Mouse (Mus musculus): ENCODE measurements around the gene B020004J07Rik. TPM values are rescaled to one million over a fixed set of nuclear protein-coding genes. Genes with fewer than 3 reads are reported as not detected.
"Not testable (repeated sequence)": the region's sequence is repeated elsewhere in the genome, so short reads cannot be mapped to it uniquely, and the experiment has no call there.

Gene B020004J07Rik
- not detected in 2 replicates for polyA plus RNA-seq (2014; fragmentation: Nextera tagmentation; extraction: Ambion mirVana)

DNA sequence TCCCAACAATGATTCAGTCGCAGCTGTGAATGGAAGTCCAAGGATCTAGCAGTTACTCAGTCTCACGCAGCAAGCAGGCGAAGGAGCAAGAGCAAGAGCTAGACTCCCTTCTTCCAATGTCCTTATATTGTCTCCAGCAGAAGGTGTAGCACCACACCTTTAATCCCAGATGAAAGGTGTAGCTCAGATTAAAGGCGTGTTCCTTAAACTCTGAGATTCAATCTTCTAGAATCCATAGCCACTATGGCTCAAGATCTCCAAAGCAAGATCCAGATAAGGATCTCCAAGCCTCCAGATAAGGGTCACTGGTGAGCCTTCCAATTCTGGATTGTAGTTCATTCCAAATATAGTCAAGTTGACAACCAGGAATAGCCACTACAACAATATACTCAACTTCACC is at the start of gene B020004J07Rik:
B020004J07Rik (minus strand) TSS at position 101 of the 400 bp plus-strand sequence.
- ATAC-seq (ENCODE audit: low read depth); H3K9ac ChIP-seq (replicated peaks; ENCODE audit: low read depth, low read length): not testable (repeated sequence)
- 96% methylated on average over 3 of the region's 4 CpGs for WGBS

DNA sequence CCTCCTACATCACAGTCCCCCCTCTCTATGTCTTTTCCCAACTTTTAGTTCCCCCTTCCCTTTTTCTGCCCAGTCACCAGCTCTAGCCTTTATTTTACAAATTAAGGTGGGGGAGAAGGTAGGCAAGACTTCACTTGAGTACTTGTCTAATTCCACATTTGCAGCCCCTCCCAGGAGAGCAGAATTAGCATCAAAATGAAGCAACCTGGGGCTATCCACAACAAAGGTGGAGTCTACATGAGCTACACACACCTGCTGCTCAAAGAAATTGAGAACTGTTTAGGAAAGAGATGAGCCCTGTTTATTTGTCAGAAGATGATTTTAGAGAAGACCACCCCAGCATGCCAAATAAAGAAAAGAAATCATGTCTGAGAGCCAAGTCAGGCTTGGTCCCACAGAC is 45.6 kb upstream of the B020004J07Rik start:
- Histone ChIP-seq H3K9me3 (ENCODE audit: control insufficient read depth, low read length) (no peaks in the 10 kb centered on the region), H3K27me3 (ENCODE audit: control insufficient read depth, insufficient read depth, low read length) (no peaks in the 10 kb centered on the region), H3K4me3 (ENCODE audit: low read depth, low read length) (no peak overlapping the region), H3K36me3 (ENCODE audit: control insufficient read depth, insufficient read depth, low read length) (no peaks in the 10 kb centered on the region), H3K9ac (replicated peaks; ENCODE audit: low read depth, low read length) (no peak overlapping the region), H3K4me1 (ENCODE audit: control insufficient read depth, insufficient read depth, low read length) (no peaks in the 10 kb centered on the region), H3K4me2 (ENCODE audit: low read depth, low read length) (no peak overlapping the region), H3K27ac (ENCODE audit: low read depth, low read length) (no peak overlapping the region)
- ATAC-seq (ENCODE audit: low read depth): no peak

More for the DNA sequence above, at the start of gene B020004J07Rik:
- H3K36me3 ChIP-seq (ENCODE audit: control insufficient read depth, insufficient read depth, low read length); H3K27me3 ChIP-seq (ENCODE audit: control insufficient read depth, insufficient read depth, low read length); H3K4me2 ChIP-seq (ENCODE audit: low read depth, low read length); H3K9me3 ChIP-seq (ENCODE audit: control insufficient read depth, low read length); H3K4me1 ChIP-seq (ENCODE audit: control insufficient read depth, insufficient read depth, low read length); H3K27ac ChIP-seq (ENCODE audit: low read depth, low read length); H3K4me3 ChIP-seq (ENCODE audit: low read depth, low read length): not testable (repeated sequence)

DNA sequence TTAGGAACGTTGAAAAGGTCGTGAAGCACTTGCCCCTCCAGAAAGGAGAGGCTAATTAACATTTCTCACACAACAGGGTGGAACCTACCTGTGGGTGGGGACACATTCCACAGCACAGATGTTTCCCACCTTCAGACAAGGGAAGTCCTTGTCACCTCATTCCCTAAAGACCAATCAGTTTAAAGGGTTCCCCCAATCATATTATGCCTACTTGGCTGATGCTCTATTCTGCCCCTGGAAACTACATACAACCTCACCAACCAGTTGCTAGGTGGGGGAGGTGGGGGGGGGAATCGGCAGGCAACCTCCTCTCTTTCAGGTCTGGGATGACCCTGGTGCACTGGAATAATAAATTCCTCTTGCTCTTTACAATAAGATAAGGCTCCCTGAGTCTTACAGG is 39.8 kb upstream of the B020004J07Rik start:
- WGBS: 46% methylated on average over 3 of the region's 3 CpGs
- H3K27me3 ChIP-seq (ENCODE audit: control insufficient read depth, insufficient read depth, low read length): no peaks in the 10 kb centered on the region
- no peak overlapping the region for H3K9ac ChIP-seq (replicated peaks; ENCODE audit: low read depth, low read length)

DNA sequence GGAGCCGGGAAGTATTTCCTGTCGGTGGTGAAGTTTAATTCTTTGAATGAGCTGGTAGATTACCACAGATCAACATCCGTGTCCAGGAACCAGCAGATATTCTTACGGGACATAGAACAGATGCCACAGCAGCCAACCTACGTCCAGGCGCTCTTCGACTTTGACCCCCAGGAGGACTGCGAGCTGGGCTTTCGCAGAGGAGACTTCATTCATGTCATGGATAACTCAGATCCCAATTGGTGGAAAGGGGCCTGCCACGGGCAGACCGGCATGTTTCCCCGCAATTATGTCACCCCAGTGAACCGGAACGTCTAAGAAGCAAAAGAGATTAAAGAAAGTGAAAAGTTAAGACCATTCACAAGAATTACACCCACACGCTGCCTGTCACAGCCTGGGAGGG is 31.9 kb upstream of the B020004J07Rik start:
- not testable (repeated sequence) for H3K9ac ChIP-seq (replicated peaks; ENCODE audit: low read depth, low read length); H3K27me3 ChIP-seq (ENCODE audit: control insufficient read depth, insufficient read depth, low read length); H3K4me2 ChIP-seq (ENCODE audit: low read depth, low read length); H3K4me1 ChIP-seq (ENCODE audit: control insufficient read depth, insufficient read depth, low read length); H3K9me3 ChIP-seq (ENCODE audit: control insufficient read depth, low read length); H3K27ac ChIP-seq (ENCODE audit: low read depth, low read length); H3K36me3 ChIP-seq (ENCODE audit: control insufficient read depth, insufficient read depth, low read length); H3K4me3 ChIP-seq (ENCODE audit: low read depth, low read length); ATAC-seq (ENCODE audit: low read depth)
- WGBS: 94% methylated on average over 15 of the region's 15 CpGs

More for the DNA sequence above, 39.8 kb upstream of the B020004J07Rik start:
- H3K9me3 ChIP-seq (ENCODE audit: control insufficient read depth, low read length): no peaks in the 10 kb centered on the region
- H3K27ac ChIP-seq (ENCODE audit: low read depth, low read length): no peak overlapping the region
- H3K4me3 ChIP-seq (ENCODE audit: low read depth, low read length): no peak overlapping the region
- no peaks in the 10 kb centered on the region for H3K4me1 ChIP-seq (ENCODE audit: control insufficient read depth, insufficient read depth, low read length)
- H3K36me3 ChIP-seq (ENCODE audit: control insufficient read depth, insufficient read depth, low read length): no peaks in the 10 kb centered on the region
- no peak for ATAC-seq (ENCODE audit: low read depth)
- no peak overlapping the region for H3K4me2 ChIP-seq (ENCODE audit: low read depth, low read length)

DNA sequence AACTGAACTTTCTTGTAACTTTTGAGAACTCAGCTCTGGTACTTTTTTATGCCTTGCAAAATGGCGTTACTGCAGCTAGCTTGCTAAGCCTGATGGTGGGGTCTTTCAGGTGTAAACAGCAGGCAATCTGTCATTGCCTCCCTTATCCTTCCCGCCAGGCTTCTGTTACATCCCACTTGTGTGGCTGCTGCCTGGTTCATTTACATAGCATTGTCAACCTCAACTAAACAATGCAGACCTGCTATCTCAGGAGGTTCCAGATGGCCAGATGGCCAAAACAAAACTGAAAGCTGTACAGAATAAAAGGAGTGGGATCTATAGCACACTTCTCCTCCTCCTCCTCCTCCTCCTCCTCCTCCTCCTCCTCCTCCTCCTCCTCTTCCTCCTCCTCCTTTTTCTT is 28.2 kb upstream of the B020004J07Rik start:
- not testable (repeated sequence) for H3K4me2 ChIP-seq (ENCODE audit: low read depth, low read length); H3K4me3 ChIP-seq (ENCODE audit: low read depth, low read length); H3K27me3 ChIP-seq (ENCODE audit: control insufficient read depth, insufficient read depth, low read length); H3K27ac ChIP-seq (ENCODE audit: low read depth, low read length); H3K9ac ChIP-seq (replicated peaks; ENCODE audit: low read depth, low read length); H3K36me3 ChIP-seq (ENCODE audit: control insufficient read depth, insufficient read depth, low read length); ATAC-seq (ENCODE audit: low read depth); H3K9me3 ChIP-seq (ENCODE audit: control insufficient read depth, low read length); H3K4me1 ChIP-seq (ENCODE audit: control insufficient read depth, insufficient read depth, low read length)
- WGBS: 74% methylated on average over 2 of the region's 2 CpGs

DNA sequence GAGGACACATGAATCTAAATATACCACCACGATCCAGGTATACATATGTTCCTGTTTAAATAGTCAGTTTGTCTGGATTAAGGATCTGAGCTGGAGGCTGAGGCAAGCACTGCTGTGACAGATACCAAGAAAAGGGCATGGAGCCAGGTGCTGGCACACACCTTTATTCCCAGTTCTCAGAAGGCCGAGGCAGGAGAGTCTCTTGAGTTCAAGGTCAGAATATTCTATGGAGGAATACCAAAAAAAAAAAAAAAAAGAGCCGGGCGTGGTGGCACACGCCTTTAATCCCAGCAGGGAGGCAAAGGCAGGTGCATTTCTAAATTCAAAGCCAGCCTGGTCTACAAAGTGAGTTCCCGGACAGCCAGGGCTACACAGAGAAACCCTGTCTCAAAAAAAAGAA is 18.5 kb upstream of the B020004J07Rik start:
- H3K36me3 ChIP-seq (ENCODE audit: control insufficient read depth, insufficient read depth, low read length): no peaks in the 10 kb centered on the region
- no peak overlapping the region for H3K4me2 ChIP-seq (ENCODE audit: low read depth, low read length)
- ATAC-seq (ENCODE audit: low read depth): no peak
- no peaks in the 10 kb centered on the region for H3K9me3 ChIP-seq (ENCODE audit: control insufficient read depth, low read length)
- no peak overlapping the region for H3K9ac ChIP-seq (replicated peaks; ENCODE audit: low read depth, low read length)
- WGBS: 95% methylated on average over 6 of the region's 6 CpGs
- H3K4me1 ChIP-seq (ENCODE audit: control insufficient read depth, insufficient read depth, low read length): no peaks in the 10 kb centered on the region
- no peak overlapping the region for H3K27ac ChIP-seq (ENCODE audit: low read depth, low read length)
- H3K4me3 ChIP-seq (ENCODE audit: low read depth, low read length): no peak overlapping the region
- no peaks in the 10 kb centered on the region for H3K27me3 ChIP-seq (ENCODE audit: control insufficient read depth, insufficient read depth, low read length)

DNA sequence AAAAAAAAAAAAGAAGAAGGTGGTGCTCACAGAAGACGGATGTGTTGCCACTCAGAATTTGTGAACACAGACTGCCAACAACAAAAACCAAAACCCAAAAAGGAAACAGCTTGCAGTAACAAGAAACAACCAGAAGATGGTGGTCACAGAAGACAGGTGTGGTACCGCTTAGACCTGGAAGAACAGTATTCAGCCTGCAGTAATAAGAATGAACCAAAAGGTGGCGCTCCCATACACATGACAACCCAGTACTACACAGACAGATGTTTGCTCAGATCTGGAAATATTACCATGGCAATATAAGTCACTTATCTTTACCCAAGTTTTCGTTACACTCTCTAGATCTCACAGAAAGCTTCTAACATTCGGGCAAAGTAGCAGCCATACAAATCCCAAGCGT is 17.1 kb upstream of the B020004J07Rik start:
- H3K4me3 ChIP-seq (ENCODE audit: low read depth, low read length): no peak overlapping the region
- no peak for ATAC-seq (ENCODE audit: low read depth)
- no peak overlapping the region for H3K4me2 ChIP-seq (ENCODE audit: low read depth, low read length)
- H3K9ac ChIP-seq (replicated peaks; ENCODE audit: low read depth, low read length): no peak overlapping the region
- 47% methylated on average over 6 of the region's 6 CpGs for WGBS
- no peaks in the 10 kb centered on the region for H3K9me3 ChIP-seq (ENCODE audit: control insufficient read depth, low read length)
- H3K27me3 ChIP-seq (ENCODE audit: control insufficient read depth, insufficient read depth, low read length): no peaks in the 10 kb centered on the region
- no peaks in the 10 kb centered on the region for H3K36me3 ChIP-seq (ENCODE audit: control insufficient read depth, insufficient read depth, low read length)
- H3K27ac ChIP-seq (ENCODE audit: low read depth, low read length): no peak overlapping the region
- H3K4me1 ChIP-seq (ENCODE audit: control insufficient read depth, insufficient read depth, low read length): no peaks in the 10 kb centered on the region

DNA sequence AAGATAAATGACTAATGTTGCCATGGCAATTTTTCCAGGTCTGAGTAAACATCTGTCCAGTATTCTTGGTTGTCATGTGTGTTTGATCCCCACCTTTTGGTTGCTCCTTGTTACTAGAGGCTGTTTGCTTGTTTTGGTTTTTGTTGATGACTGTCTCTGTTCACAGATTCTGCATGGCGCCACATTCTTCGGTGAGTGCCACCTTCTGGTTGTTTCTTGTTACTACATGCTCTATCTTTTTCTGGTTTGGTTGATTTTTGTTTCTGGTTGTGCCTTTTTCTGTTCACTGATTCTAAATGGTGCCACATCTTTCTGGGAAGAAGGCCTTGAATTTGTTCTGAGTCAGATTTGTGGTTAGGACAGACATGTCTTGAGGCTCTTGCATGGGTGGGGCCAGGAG is 7.1 kb upstream of the B020004J07Rik start:
- WGBS: 72% methylated on average over 2 of the region's 2 CpGs

More for the DNA sequence above, 7.1 kb upstream of the B020004J07Rik start:
- Histone ChIP-seq H3K4me1 (ENCODE audit: control insufficient read depth, insufficient read depth, low read length) (no peaks in the 10 kb centered on the region), H3K4me2 (ENCODE audit: low read depth, low read length) (no peak overlapping the region), H3K36me3 (ENCODE audit: control insufficient read depth, insufficient read depth, low read length) (no peaks in the 10 kb centered on the region), H3K27me3 (ENCODE audit: control insufficient read depth, insufficient read depth, low read length) (no peaks in the 10 kb centered on the region), H3K9me3 (ENCODE audit: control insufficient read depth, low read length) (no peaks in the 10 kb centered on the region), H3K9ac (replicated peaks; ENCODE audit: low read depth, low read length) (no peak overlapping the region), H3K27ac (ENCODE audit: low read depth, low read length) (no peak overlapping the region), H3K4me3 (ENCODE audit: low read depth, low read length) (no peak overlapping the region)
- ATAC-seq (ENCODE audit: low read depth): no peak

Data from neural tube, embryonic 14.5 days (tissue).